Mouse (Mus musculus) cerebellum, postnatal 4 days (tissue): Measurements from ENCODE around the gene Lonrf3.

Experiments used
- DNase-seq, 2 experiments: peaks; one replicate each; pipeline ENCODE4 v3.0.0; 2022; ENCODE audit warnings: low spot score in 2 of 2, mixed read lengths in 1 of 2

The Lonrf3 gene

DNA sequence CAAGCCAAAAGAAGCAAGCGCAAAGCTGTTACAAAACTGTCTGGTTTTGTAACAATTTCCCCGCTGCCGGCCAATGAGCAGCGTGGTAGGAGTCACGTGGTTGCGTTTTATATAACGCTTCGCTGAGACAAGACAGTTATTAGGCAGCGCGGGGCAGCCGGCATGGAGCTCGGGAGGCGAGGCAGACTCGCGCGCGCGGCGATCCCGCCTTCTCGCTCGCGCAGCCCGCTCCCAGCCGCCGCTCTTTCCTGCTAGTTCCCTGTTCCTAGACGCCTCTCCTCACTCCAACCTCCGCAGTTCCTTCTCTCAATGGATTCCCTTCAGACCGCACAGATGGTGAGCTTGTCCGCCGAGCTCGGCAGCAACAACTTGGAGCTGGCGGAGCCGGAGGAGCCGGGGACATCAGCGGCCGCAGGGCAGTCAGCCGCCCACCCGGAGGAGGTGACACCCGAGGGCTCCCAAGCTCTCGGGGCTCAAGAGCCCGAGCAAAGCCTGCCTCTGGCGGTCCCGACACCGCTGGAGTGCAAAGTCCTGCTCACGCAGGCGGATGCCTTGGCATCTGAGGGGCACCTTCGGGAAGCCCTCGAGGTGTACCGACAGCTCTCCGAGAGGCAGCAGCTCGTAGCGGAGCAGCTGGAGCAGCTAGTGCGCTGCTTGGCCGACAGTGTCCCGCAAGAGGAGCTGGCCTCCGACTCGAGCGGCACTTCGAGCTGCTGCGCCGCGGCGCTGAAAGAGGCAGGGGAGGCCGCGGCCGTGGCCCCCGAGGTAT is at the start of gene Lonrf3:
Gene Lonrf3 (plus strand): TSS at position 83 of the 769 bp plus-strand sequence.
- peak; percentile 29 to 46 for DNase-seq

DNA sequence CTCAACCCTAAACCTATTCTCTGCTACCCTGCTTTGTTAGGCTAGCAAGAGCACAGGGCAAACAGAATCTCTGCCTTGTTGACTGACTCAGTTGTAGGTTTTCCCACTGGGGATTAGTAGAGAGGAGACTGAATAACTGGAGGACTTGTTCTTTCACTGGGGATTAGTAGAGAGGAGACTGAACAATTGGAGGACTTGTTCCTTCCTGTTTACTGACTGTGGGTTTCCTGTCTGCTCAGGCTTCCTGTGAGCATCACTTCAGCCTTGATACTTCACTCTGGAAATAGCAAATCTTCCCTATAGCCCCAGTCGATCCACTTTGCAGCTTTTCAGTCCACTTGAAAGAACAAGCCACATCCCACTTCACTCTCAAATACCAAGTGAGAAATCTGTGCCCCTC is 49.4 kb upstream of the Lonrf3 start:
- no peak for DNase-seq

DNA sequence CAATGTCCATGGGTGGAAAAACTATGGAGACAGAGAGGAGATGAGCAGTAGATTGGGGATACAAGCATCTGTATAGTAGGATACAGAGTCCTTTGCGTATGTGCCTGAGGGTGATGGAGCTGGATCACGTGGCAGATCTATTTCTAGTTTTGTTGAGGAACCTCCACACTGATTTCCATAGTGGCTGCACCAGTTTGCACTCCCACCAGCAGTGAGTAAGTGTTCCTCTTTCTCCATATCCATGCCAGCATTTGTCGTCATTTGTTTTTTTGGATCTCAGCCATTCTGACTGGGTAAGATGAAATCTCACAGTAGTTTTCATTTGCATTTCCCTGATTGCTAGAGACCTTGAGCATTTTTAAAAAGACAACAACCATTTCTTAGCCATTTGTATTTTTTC is 16.7 kb upstream of the Lonrf3 start:
- DNase-seq: no peak

DNA sequence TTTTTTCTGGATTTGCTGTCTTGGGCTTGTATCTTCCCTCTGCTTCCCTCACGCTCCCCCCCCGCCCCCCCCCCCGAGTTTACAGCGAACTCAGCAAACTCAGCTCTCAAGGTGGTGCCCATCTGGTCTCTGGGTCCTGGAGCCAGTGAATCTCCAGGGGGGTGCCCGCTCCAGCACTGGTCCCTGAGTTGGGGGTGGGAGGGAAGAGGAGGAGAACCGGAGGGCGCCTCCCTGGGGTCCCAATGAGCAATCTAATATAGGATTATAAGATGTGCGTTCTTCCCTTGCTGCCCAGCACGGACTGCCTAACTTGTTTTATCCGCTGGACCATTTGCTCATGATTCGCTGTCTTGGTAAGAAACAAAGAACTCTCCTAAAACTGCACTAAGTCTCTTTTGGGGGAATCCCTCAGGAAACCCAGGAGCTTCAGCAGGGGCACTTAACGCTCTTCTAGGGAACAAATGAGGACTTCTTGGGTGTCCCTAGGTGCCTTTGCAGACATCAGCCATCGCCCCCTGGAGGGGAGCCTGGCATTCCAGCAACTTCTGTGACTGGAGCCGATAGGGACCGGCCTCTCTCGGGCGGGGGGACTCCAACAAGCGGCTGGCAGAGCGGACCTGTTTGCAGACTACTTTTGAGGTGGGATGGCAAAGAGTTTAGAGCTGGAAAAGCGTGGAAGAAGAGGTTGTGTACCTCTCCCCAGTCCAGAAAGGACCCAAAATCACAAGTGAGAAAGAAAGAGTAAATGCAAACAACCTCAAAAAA is 480 bp upstream of the Lonrf3 start:
- DNase-seq: peak in 1 of 2 experiments; percentile 27

DNA sequence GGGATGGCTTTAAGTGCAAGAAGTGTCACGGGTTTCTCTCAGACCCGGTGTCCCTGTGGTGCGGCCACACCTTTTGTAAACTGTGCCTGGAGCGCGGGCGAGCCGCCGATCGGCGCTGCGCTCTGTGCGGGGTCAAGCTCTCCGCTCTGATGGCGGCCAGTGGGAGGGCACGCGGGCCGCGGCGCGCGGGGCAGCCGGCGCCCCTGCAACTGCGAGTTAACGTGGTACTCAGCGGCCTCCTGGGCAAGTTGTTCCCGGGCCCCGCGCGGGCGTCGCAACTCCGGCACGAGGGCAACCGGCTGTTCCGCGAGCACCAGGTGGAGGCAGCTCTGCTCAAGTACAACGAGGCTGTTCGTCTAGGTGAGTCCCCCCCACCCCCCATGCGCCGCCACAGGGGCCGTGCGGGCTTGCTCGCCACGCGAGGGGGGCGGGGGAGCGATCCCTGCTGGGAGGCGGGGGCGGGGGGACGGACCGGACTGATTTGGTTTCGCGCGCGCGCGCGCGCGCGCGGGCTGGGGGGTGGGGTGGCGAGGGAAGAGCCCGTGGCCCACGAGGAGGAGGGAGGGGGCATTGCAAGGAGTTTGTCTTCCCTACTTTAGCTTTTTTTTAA is 992 bp downstream of the Lonrf3 start:
- peak in 1 of 2 experiments; percentile 8 for DNase-seq

DNA sequence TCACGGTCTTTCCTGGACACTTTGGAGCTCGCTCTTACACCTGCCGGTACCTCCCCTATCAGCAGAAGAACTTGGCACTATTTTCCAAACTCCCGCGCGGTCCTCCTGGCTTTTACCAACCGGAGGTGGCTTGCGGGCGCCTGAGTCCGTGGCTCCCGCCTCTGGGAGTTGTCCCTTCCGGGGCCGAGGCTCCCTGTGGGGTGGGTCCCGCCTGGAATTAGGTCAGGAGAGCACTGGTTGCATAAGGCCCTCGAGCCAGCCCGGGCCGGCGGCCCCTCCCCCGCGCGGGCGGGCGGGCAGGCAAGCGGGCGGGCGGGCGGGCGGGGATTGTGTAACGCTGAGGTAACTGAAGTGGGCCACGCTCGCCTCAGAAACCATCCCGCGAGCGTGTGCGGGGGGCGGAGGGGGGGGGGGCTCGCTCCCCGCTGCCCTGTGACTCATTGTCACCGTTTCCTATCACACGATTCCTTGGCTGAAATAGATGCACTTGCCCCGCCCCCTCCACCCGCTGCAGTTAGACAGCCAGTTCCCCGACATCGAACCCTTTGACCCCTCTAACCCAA is 1.8 kb downstream of the Lonrf3 start:
- DNase-seq: peak in 1 of 2 experiments; percentile 10

DNA sequence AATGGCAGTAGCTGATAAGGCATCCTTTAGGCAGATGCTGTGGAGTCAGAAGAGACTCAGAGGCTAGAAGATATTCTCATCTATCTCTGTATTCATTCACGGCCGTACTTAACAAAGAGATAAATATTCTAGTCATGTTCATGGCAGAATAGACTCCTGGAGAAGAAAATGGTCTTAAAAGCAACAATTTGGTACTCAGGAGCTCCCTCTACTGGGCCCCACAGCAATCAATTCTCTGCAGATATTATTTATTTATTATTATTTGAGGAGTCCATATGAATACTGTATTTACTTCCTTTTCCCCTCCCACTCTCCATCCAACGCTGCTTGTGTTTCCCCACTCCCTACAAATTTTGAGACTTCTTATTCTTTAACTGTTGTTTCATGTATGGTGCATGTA is 24.3 kb downstream of the Lonrf3 start:
- DNase-seq: peak in 1 of 2 experiments; percentile 3

DNA sequence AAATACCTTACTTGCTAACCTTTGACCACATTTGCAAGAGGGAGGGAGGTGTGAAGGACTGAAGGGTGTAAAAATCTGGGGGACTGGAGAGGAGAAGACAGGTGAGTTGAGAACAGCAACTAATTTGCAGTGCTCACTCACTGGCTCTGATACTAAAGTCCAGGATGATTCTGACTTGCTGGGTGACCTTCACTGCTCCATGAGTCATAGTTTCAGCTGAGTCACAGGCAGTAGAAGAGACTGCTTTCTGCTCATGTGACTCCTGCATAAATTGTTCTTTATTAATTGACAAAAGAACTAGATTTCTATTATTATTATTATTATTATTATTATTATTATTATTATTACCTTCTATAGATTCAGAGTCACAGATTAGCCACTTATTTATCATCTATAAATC is 57.2 kb downstream of the Lonrf3 start:
- no peak for DNase-seq

DNA sequence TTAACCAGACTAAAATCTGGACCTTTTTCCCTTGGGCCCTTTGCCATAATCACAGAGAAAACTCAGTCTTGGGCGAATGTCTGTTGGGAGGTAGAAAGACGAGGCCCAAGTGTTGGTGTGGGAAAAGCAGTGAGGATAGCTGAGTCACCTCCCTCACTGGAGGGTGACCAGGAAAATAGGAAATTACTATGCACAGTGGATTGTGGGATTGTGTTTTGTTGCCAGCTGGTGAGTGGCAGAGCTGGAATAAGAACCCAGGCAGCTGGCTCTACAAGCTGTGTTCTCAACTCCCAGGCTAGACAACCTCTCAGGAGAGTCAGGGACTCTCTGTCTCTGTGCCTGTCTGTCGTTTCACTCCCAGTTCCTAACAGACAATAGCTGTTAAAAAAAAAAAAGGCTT is 61.8 kb downstream of the Lonrf3 start:
- no peak for DNase-seq

DNA sequence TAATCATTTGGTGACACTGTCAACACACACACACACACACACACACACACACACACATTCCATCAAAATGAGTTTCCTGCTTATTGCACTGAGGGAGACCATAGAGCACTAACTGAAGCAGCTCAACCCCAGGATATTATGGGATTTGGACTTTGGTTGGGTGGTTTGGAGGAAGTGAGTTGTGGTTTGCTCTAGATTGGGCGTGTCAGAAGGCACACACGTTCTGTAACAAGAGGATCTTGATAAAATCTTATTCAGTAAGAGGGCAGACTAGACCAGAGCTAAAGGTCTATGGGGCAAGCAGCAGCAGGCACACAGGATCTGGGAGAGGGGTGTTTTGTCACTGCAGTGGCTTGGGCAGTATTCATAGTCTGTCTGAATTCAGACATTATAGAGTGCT is 62.4 kb downstream of the Lonrf3 start:
- no peak for DNase-seq

DNA sequence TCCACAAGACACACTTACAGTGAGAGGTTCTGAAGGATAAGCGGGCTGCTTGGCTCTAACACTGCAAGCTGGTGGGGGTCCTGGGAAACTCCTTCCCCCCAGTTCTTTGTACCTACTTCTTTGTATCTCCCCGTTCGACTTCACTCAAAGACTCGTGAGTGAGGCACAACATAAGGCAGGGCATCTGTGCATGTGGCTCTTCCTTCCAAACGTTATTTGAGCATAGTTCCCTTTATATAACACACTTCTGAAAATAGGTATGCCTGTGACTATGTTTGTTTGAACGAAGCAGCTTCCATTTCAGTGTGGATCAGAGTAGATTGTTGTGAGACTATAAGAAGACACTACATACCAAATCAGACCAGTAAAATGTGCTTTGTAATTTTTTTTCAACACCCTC is 64.5 kb downstream of the Lonrf3 start:
- no peak for DNase-seq

DNA sequence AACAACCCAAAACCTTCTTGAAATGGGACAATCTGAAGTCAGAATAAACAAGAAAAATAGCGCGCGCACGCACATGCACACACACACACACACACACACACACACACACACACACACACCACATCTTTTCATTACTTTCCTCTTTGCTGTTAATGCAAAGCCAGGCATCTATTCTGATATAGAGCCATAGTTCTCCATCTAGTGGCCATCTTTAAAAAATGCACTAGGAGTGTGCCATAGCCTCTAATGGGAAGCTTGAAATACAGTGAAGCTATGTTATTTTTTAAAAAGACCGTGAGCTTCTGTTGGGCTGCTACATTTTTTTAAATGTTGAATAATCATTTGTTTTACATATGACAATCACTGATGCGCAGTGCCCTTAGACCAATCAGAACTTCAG is 65.1 kb downstream of the Lonrf3 start:
- no peak for DNase-seq

DNA sequence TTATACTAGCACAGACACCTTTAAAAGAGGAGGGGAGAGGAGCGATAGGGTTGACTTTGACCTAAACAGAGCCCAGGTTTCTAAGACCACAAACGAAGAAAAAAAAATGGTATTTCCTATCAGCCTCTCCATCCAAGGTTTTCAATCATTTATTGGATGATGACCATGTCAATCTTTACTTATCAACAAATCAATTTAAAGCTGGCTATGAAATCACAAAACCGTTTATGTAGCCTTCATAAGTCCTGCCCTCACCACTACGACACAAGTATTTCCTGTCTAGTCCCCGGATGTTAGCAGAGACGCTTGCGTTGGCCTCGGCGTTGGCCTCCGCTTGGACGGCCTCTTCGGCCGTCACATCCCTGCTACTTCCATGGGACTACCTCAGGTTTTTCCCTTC is 72.8 kb downstream of the Lonrf3 start, which contains the start of gene Gm6268:
Gene Gm6268 (plus strand): TSS at position 301 of the 400 bp plus-strand sequence.
- no peak for DNase-seq

DNA sequence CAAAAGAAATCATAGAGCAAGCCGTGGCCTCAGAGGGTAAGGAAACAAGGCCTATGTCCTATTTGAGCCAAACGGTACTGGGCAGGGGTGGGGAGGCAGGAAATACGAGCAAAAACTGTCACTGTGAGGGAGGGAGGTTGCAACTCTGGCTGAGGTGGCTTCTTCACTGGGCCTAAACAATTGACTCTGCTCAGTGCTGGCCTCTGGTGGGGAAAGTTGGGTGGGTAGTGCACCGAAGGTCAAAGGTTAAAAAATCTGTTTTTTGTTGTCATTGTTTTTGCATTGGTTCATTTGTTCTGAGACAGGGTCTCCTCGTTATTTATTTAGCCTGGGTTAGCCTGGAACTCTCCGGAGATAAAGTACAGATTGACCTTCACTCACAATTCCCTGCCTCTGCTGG is 74.2 kb downstream of the Lonrf3 start:
- DNase-seq: no peak
